Comparison of ENCODE assay signal across 27 mouse cellular contexts in genomic region chr10:48877477-48878473, GRCm38 (mm10).
DNase-seq lines count a peak whose midpoint lies in the region; ATAC-seq and TF ChIP-seq lines count a peak whose summit lies in the region.
"Had no signal": no experiment of that assay in that cellular context is flagged by ENCODE, and none has a peak within 500 bp of the region (broad histone marks: within the 10 kb centered on the region; RNA-seq: fewer than 3 reads in every experiment).

No protein-coding gene starts in this region.

- 65% methylated on average over 8 of the region's 8 CpGs for WGBS in midbrain, embryonic 13.5 days
- WGBS in midbrain, embryonic 10.5 days, result 89% methylated on average over 8 of the region's 8 CpGs
- 50% methylated on average over 8 of the region's 8 CpGs for WGBS in forebrain, postnatal 0 days
- WGBS in midbrain, postnatal 0 days, result 57% methylated on average over 8 of the region's 8 CpGs

- peak; percentile 59; the same call in 1 of the 2 replicates for ATAC-seq in frontal cortex, adult (ENCODE audit: low TSS enrichment)
- ATAC-seq in midbrain, embryonic 13.5 days, result peak; percentile 58
- ATAC-seq in forebrain, postnatal 0 days, result peak; percentile 72; the same call in 1 of the 2 replicates
- ATAC-seq in midbrain, postnatal 0 days (ENCODE audit: low FRiP score), result peak; percentile 58; the same call in 1 of the 2 replicates
- ATAC-seq: liver, embryonic 12.5 days; liver, postnatal 0 days; Patski had no signal

- no peak overlapping the region for H3K9ac ChIP-seq in midbrain, embryonic 13.5 days (replicated peaks)
- H3K9ac ChIP-seq in forebrain, postnatal 0 days, result no peak overlapping the region
- no peak overlapping the region for H3K9ac ChIP-seq in midbrain, postnatal 0 days (replicated peaks; ENCODE audit: low read length, poor library complexity, severe bottlenecking)
- H3K9ac ChIP-seq: heart, embryonic 13.5 days; kidney, embryonic 15.5 days; liver, embryonic 12.5 days; liver, postnatal 0 days; neural tube, embryonic 13.5 days had no signal

- no peaks in the 10 kb centered on the region for H3K9me3 ChIP-seq in midbrain, embryonic 13.5 days
- no peaks in the 10 kb centered on the region for H3K9me3 ChIP-seq in midbrain, embryonic 10.5 days (replicated peaks)
- H3K9me3 ChIP-seq in forebrain, postnatal 0 days (ENCODE audit: low read length), result no peaks in the 10 kb centered on the region
- no peaks in the 10 kb centered on the region for H3K9me3 ChIP-seq in midbrain, postnatal 0 days (ENCODE audit: low read length)
- H3K9me3 ChIP-seq: heart, embryonic 13.5 days; kidney, embryonic 15.5 days; liver, embryonic 12.5 days; neural tube, embryonic 13.5 days had no signal

- TF ChIP-seq CTCF in forebrain, postnatal 0 days (IDR thresholded peaks at IDR 0.05; ENCODE audit: low read depth), result no peak
- no peak for TF ChIP-seq CTCF in midbrain, postnatal 0 days (IDR thresholded peaks at IDR 0.05)

- no peak overlapping the region for H3K4me3 ChIP-seq in midbrain, embryonic 13.5 days (replicated peaks)
- no peak overlapping the region for H3K4me3 ChIP-seq in midbrain, embryonic 10.5 days
- no peak overlapping the region for H3K4me3 ChIP-seq in forebrain, postnatal 0 days (ENCODE audit: low read depth, low read length)
- no peak overlapping the region for H3K4me3 ChIP-seq in midbrain, postnatal 0 days (ENCODE audit: low read depth, low read length)
- H3K4me3 ChIP-seq: heart, embryonic 13.5 days; kidney, embryonic 15.5 days; liver, embryonic 12.5 days; myocyte; neural tube, embryonic 13.5 days had no signal

- no peaks in the 10 kb centered on the region for H3K27me3 ChIP-seq in midbrain, embryonic 13.5 days
- H3K27me3 ChIP-seq in midbrain, embryonic 10.5 days (ENCODE audit: low read depth, poor library complexity, severe bottlenecking), result no peaks in the 10 kb centered on the region
- H3K27me3 ChIP-seq in forebrain, postnatal 0 days (ENCODE audit: insufficient read depth, low read length), result no peaks in the 10 kb centered on the region
- H3K27me3 ChIP-seq in midbrain, postnatal 0 days (ENCODE audit: insufficient read depth, low read length), result no peaks in the 10 kb centered on the region
- H3K27me3 ChIP-seq: heart, embryonic 13.5 days; kidney, embryonic 15.5 days; liver, embryonic 12.5 days; neural tube, embryonic 13.5 days; Patski had no signal

- H3K36me3 ChIP-seq in midbrain, embryonic 13.5 days, result no peaks in the 10 kb centered on the region
- no peaks in the 10 kb centered on the region for H3K36me3 ChIP-seq in midbrain, embryonic 10.5 days
- H3K36me3 ChIP-seq in forebrain, postnatal 0 days (ENCODE audit: insufficient read depth), result no peaks in the 10 kb centered on the region
- H3K36me3 ChIP-seq in midbrain, postnatal 0 days (ENCODE audit: insufficient read depth, low read length), result no peaks in the 10 kb centered on the region
- H3K36me3 ChIP-seq: heart, embryonic 13.5 days; kidney, embryonic 15.5 days; liver, embryonic 12.5 days; neural tube, embryonic 13.5 days had no signal

- H3K4me2 ChIP-seq in midbrain, embryonic 13.5 days (replicated peaks), result no peak overlapping the region
- H3K4me2 ChIP-seq in forebrain, postnatal 0 days (ENCODE audit: low read depth), result no peak overlapping the region
- H3K4me2 ChIP-seq in midbrain, postnatal 0 days (ENCODE audit: low read depth, low read length, poor library complexity, severe bottlenecking), result no peak overlapping the region
- H3K4me2 ChIP-seq: heart, embryonic 13.5 days; kidney, embryonic 15.5 days; liver, embryonic 12.5 days; neural tube, embryonic 13.5 days had no signal

- no peak overlapping the region for H3K27ac ChIP-seq in midbrain, embryonic 13.5 days
- H3K27ac ChIP-seq in midbrain, embryonic 10.5 days (replicated peaks), result no peak overlapping the region
- no peak overlapping the region for H3K27ac ChIP-seq in forebrain, postnatal 0 days (ENCODE audit: low read depth, low read length)
- no peak overlapping the region for H3K27ac ChIP-seq in midbrain, postnatal 0 days (ENCODE audit: low read depth, low read length)
- H3K27ac ChIP-seq: heart, embryonic 13.5 days; kidney, embryonic 15.5 days; liver, embryonic 12.5 days; neural tube, embryonic 13.5 days; stomach, postnatal 0 days had no signal

- no peak for DNase-seq in frontal cortex, postnatal 36 days (ENCODE audit: low spot score in 2 of 2)
- no peak for DNase-seq in midbrain, embryonic 10.5 days (ENCODE audit: low spot score)
- DNase-seq in forebrain, postnatal 0 days, result peak; percentile 5
- peak; percentile 9 for DNase-seq in midbrain, postnatal 0 days (ENCODE audit: low spot score)
- DNase-seq in urinary bladder, adult 2 months (ENCODE audit: low spot score), result no peak
- no peak for DNase-seq in cerebellum, postnatal 4 days (ENCODE audit: low spot score in 2 of 2)
- DNase-seq: adrenal gland, postnatal 10 days; cerebellum, adult 18-20 months; cerebellum, postnatal 10 days; heart, postnatal 10 days; kidney, adult 18-20 months; kidney, postnatal 25 days; left cerebral cortex, postnatal 4 days; liver, postnatal 0 days; lung, postnatal 4 days; right cerebral cortex, postnatal 4 days; thymus, adult 18-20 months; thymus, postnatal 25 days had no signal

- H3K4me1 ChIP-seq in midbrain, embryonic 13.5 days (replicated peaks), result no peaks in the 10 kb centered on the region
- H3K4me1 ChIP-seq in midbrain, embryonic 10.5 days, result no peaks in the 10 kb centered on the region
- H3K4me1 ChIP-seq in forebrain, postnatal 0 days (ENCODE audit: insufficient read depth), result no peaks in the 10 kb centered on the region
- H3K4me1 ChIP-seq in midbrain, postnatal 0 days (ENCODE audit: insufficient read depth, low read length), result no peaks in the 10 kb centered on the region
- H3K4me1 ChIP-seq: heart, embryonic 13.5 days; kidney, embryonic 15.5 days; liver, embryonic 12.5 days; neural tube, embryonic 13.5 days had no signal

Comparison
In these comparisons a context has a peak if more than half of its experiments do, and no peak if none do; other contexts are left out.
1. DNase-seq: peak in forebrain, postnatal 0 days (single experiment) and midbrain, postnatal 0 days (single experiment); none in frontal cortex, postnatal 36 days (0 of 2), midbrain, embryonic 10.5 days (single experiment), urinary bladder, adult 2 months (single experiment) and cerebellum, postnatal 4 days (0 of 2).
2. Peak in every context shown above with its lines, with median percentiles within 50 percentile points of each other: ATAC-seq.